Mouse (Mus musculus) spleen, adult 2 months (tissue): Measurements from ENCODE around the gene Cpa3. TPM values are rescaled to one million over a fixed set of nuclear protein-coding genes. Genes with fewer than 3 reads are reported as not detected.

Experiments used
- DNase-seq, 2 experiments: peaks; one replicate each; pipeline versions ENCODE4 v3.0.0 to v3.0.0-alpha.2; 2012 to 2021; ENCODE audit warnings: low spot score in 2 of 2, low read depth in 1 of 2
- H3K27ac ChIP-seq: fragments of 200-500 bp; 2 replicates; pipeline ENCODE4 v1.5.1; 2012; ENCODE audit warnings: low read length, inconsistent platforms; ENCODE audit not compliant: insufficient read depth
- H3K27me3 ChIP-seq: fragments of 200-500 bp; 2 replicates; pipeline ENCODE4 v1.6.1; 2012; ENCODE audit warnings: mild to moderate bottlenecking, moderate library complexity, low read length, inconsistent platforms; ENCODE audit not compliant: control insufficient read depth, insufficient read depth
- H3K36me3 ChIP-seq: fragments of 200-500 bp; 2 replicates; pipeline ENCODE4 v1.6.1; 2012; ENCODE audit warnings: mild to moderate bottlenecking, low read length, inconsistent platforms; ENCODE audit not compliant: control insufficient read depth, insufficient read depth
- H3K4me1 ChIP-seq: fragments of 200-500 bp; 2 replicates; pipeline ENCODE4 v1.6.1; 2011; ENCODE audit warnings: inconsistent platforms; ENCODE audit not compliant: control insufficient read depth, insufficient read depth, insufficient read length
- H3K4me3 ChIP-seq: fragments of 200-500 bp; 2 replicates; pipeline ENCODE4 v1.5.1; 2011; ENCODE audit warnings: mild to moderate bottlenecking, inconsistent platforms; ENCODE audit not compliant: insufficient read depth, insufficient read length; ENCODE audit errors: extremely low read depth
- CTCF ChIP-seq: fragments of 200-500 bp; IDR thresholded peaks from 2 replicates; pipeline ENCODE4 v1.5.1; 2011; ENCODE audit warnings: mild to moderate bottlenecking, inconsistent platforms; ENCODE audit not compliant: insufficient read depth, insufficient read length, insufficient replicate concordance; ENCODE audit errors: extremely low read depth
- POLR2A ChIP-seq: fragments of 200-500 bp; IDR thresholded peaks from 2 replicates; pipeline ENCODE4 v1.6.1; 2011; ENCODE audit warnings: low read depth, low read length, inconsistent platforms
- WGBS: fragments of 180-500 bp; shearing (Covaris S2); methylation state at CpG from one replicate; pipeline ENCODE4 v1.1.7; 2018; 5-methylcytosine and 5-hydroxymethylcytosine counted together
- polyA plus RNA-seq: library from polyadenylated mRNA; depleted of rRNA; stranded (reverse); fragments of >200 nt; gene quantifications from 2 replicates; pipeline ENCODE4 v1.2.3, GENCODE M21; 2012

The Cpa3 gene
- polyA plus RNA-seq, 1 experiment, result 0.30 TPM

DNA sequence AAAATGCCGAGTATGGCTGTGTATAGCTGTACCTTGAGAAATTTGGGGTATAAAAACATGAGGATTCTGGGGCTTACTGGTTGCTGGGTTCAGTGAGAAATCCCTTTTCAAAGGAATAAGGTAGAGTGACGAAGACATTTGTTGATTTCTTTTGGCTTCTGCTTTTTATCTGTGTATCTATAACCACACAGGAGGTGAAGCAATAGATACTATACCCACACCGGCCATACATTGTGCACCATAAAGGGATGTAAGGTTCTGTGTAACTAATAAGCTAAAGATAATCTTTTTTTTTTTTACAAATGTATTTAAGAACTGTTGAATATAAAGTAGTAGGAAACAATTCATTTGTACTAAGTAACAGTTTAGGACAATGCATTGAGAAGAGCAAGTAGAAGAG, 2.2 kb downstream of the Cpa3 start:
- DNase-seq, result no peak
- no peaks in the 10 kb centered on the region for H3K27me3 ChIP-seq
- no peaks in the 10 kb centered on the region for H3K4me1 ChIP-seq
- no peak overlapping the region for H3K27ac ChIP-seq
- no peaks in the 10 kb centered on the region for H3K36me3 ChIP-seq
- WGBS, result 64% methylated on average over 3 of the region's 3 CpGs
- no peak overlapping the region for H3K4me3 ChIP-seq
- TF ChIP-seq CTCF (no peak), POLR2A (no peak)

DNA sequence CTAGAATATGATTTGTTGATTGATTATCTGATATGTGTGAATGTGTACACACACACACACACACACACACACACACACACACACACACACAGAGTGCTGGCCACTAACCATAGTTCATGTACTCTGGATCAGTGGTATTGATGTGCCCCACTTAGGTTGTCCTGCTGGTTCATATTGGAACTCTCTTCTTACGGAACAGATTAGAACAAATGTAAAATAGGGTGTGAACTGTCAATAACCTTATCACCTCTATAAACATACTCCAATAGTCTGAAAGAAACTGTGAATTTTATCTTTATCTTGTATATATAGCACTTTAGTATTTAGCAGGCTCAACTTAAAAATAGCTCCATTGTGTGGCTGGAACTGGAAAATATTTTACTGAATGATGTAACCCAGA, 5.0 kb downstream of the Cpa3 start:
- no peak for DNase-seq
- no peak overlapping the region for H3K27ac ChIP-seq
- TF ChIP-seq POLR2A (no peak), CTCF (no peak)
- no peaks in the 10 kb centered on the region for H3K4me1 ChIP-seq
- H3K4me3 ChIP-seq, result no peak overlapping the region
- H3K27me3 ChIP-seq, result no peaks in the 10 kb centered on the region
- H3K36me3 ChIP-seq, result no peaks in the 10 kb centered on the region
- WGBS, result 93% methylated on average over 1 of the region's 1 CpGs

DNA sequence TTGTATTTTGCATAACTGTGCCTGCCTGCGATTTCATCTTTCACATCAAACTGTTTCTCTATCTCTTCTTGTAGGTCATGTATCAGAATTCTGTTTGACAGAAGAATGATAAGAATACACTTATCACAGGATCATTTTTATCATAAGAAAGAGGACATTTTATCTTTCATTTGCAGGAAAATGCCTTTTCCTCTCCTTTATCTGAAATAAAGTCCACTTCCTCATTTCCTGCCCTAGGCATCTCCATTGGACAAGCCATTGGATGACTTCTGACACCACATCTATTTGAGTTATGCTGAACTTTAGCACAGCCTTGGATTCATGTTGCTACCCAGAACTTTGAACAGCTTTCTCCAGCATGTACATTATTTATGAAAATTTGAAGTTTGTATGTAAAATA, 13.0 kb downstream of the Cpa3 start:
- TF ChIP-seq CTCF (no peak), POLR2A (no peak)
- H3K4me1 ChIP-seq, result no peaks in the 10 kb centered on the region
- no peak overlapping the region for H3K27ac ChIP-seq
- WGBS, result 34% methylated on average over 1 of the region's 1 CpGs
- DNase-seq, result no peak
- H3K4me3 ChIP-seq, result no peak overlapping the region
- H3K36me3 ChIP-seq, result no peaks in the 10 kb centered on the region
- no peaks in the 10 kb centered on the region for H3K27me3 ChIP-seq

DNA sequence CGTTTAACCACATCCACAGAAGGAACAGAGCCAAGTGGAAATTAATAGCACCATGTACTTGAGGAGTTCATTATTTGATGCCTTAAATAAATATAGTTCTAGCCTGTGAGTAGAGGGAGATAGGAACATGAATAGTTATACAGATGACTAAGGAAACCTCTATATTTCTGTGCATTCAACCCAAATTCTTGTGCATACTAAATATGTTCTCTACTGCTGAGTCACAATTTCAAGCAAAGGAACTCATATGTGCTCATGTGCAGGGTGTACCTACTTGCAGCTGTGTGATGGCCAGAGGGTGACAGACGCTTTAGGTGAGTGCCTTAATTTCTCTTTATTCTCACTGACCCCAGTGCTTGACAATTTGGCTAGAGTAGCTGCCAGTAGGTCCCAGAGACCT, 16.6 kb downstream of the Cpa3 start:
- Histone ChIP-seq H3K27ac (no peak overlapping the region), H3K27me3 (no peaks in the 10 kb centered on the region), H3K36me3 (no peaks in the 10 kb centered on the region), H3K4me3 (no peak overlapping the region), H3K4me1 (no peaks in the 10 kb centered on the region)
- TF ChIP-seq POLR2A, result no peak
- no peak for TF ChIP-seq CTCF
- WGBS, result 84% methylated on average over 2 of the region's 2 CpGs
- DNase-seq, result no peak

DNA sequence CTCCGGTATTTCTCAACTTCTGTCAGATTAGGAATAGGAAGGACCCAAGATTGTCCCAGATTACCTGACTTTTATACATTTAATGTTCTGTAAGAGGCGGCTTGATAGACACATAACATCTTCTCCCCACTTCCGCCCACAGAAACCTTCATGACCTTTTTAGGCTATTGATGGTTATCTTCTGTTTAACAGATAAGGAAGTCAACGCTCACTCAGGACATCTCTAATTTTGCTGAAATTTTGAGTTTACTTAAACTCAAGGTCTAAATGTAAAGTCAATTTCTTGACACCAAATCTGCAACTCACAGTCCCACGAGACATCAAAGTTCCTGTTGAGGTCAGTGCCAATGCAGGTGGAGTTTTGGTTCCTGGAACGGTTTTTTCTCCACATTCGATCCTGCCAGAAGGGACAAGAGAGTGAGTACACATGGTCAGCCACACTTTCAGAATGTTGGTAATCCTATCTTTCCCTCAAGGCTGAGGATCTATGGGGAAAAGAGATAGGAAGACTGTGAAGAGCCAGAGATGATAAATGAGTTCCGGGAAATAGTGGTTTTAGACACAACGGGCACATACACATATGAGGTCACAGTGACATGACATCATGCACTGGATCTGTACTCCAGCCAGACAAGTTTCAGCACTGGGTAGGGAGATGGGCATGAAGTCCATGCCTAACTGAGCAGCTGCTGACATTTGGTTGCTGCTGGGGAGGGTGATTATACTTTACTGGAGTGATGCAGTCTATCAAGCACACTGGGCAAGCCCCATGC, 18.9 kb downstream of the Cpa3 start:
- Histone ChIP-seq H3K27ac (peak overlapping the region; percentile 42; the same call in 1 of the 2 replicates), H3K4me1 (no peaks in the 10 kb centered on the region), H3K27me3 (no peaks in the 10 kb centered on the region), H3K36me3 (no peaks in the 10 kb centered on the region), H3K4me3 (peak overlapping the region; percentile 23; the same call in 1 of the 2 replicates)
- 44% methylated on average over 9 of the region's 9 CpGs for WGBS
- DNase-seq, result peak in 1 of 2 experiments; percentile 21
- TF ChIP-seq POLR2A (no peak), CTCF (no peak)

DNA sequence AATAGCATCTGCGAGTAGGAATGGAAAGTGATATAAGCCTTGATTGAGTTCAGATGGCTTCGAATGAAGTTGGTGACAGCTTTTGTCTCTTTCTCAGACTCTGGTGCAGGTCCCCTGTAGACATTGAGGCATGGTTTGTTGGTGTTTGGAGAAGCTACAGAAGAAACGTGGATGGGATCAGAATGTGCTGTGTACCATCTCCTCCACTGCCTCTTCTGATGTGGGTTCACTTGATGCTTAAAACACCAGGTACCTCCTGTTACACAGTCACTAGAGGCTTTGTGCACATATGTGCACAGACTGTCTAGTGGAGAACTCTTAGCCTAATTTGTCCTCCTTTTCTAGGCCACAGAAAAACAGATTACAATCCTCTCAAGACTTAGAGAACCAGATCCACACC, 19.8 kb downstream of the Cpa3 start:
- H3K27ac ChIP-seq, result no peak overlapping the region
- no peak for DNase-seq
- WGBS, result 73% methylated on average over 3 of the region's 3 CpGs
- H3K4me3 ChIP-seq, result no peak overlapping the region
- H3K36me3 ChIP-seq, result no peaks in the 10 kb centered on the region
- H3K4me1 ChIP-seq, result no peaks in the 10 kb centered on the region
- TF ChIP-seq CTCF (no peak), POLR2A (no peak)
- no peaks in the 10 kb centered on the region for H3K27me3 ChIP-seq

DNA sequence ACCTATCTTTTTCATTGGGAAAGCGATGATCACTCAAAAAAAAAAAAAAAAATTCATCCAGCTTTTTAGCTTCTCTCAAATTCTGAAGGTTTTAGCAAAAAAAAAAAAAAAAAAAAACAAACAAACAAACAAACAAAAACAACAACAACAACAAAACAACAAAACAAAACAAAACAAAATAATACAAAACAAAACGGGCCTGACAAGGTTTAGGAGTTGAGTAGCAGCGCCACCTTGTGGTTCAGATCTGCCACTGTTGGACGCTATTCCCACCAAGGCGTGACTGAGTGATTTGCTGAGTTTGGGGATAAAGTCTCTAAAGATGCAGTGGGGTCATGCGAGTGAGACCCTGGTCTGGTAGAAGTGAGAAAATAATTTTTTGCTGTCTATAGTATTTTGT, 43.1 kb downstream of the Cpa3 start:
- DNase-seq, result peak; percentile 8 to 41
- Histone ChIP-seq H3K27me3 (no peaks in the 10 kb centered on the region), H3K4me1 (no peaks in the 10 kb centered on the region), H3K4me3 (no peak overlapping the region), H3K27ac (no peak overlapping the region), H3K36me3 (no peaks in the 10 kb centered on the region)
- TF ChIP-seq CTCF (peak; percentile 68; the same call in 1 of the 2 replicates), POLR2A (no peak)
- WGBS, result 34% methylated on average over 6 of the region's 6 CpGs
